Mouse (Mus musculus): ENCODE data around the gene Il17c. TPM values are rescaled to one million over a fixed set of nuclear protein-coding genes. Genes with fewer than 3 reads are reported as not detected.
A peak's percentile ranks its signal among the peaks of the same experiment; 100 is the strongest.

The Il17c gene
- polyA plus RNA-seq, 1 experiment = not detected

- WGBS = 3% methylated on average over 56 of the region's 56 CpGs
These were observed 39.0 kb downstream of the Il17c start, which contains the start of gene Snai3 for GRCm38 (mm10) chr8:122460524-122461472. Snai3 (minus strand) TSS chr8:122460733.

GRCm38 (mm10) chr8:122461473-122462148, 39.8 kb downstream of the Il17c start:
- no peak for TF ChIP-seq POLR2A (IDR thresholded peaks at IDR 0.05; ENCODE audit: insufficient read depth, low read depth, low read length)
- TF ChIP-seq CTCF (IDR thresholded peaks at IDR 0.05; ENCODE audit: insufficient read depth, low read depth, low read length) = no peak
- no peak overlapping the region for H3K4me3 ChIP-seq (ENCODE audit: insufficient read depth, low read depth, low read length)
- peaks cover 54% of the 10 kb centered on the region for H3K4me1 ChIP-seq (ENCODE audit: control insufficient read depth, insufficient read depth, low read length)
- WGBS = 38% methylated on average over 11 of the region's 11 CpGs
- H3K27ac ChIP-seq (ENCODE audit: insufficient read depth, low read depth, low read length) = peak overlapping the region; percentile 60

More at GRCm38 (mm10) chr8:122460524-122461472, 39.0 kb downstream of the Il17c start, which contains the start of gene Snai3:
- peak within 1 kb of the TSS; percentile 34 for H3K4me3 ChIP-seq (ENCODE audit: insufficient read depth, low read depth, low read length)
- H3K27ac ChIP-seq (ENCODE audit: insufficient read depth, low read depth, low read length) = peak within 1 kb of the TSS; percentile 60
- H3K4me1 ChIP-seq (ENCODE audit: control insufficient read depth, insufficient read depth, low read length) = peaks cover 54% of the 10 kb centered on the region
- TF ChIP-seq POLR2A (IDR thresholded peaks at IDR 0.05; ENCODE audit: insufficient read depth, low read depth, low read length) (no peak), CTCF (IDR thresholded peaks at IDR 0.05; ENCODE audit: insufficient read depth, low read depth, low read length) (no peak)

- Histone ChIP-seq H3K4me3 (ENCODE audit: insufficient read depth, low read depth, low read length) (no peak overlapping the region), H3K27ac (ENCODE audit: insufficient read depth, low read depth, low read length) (peak overlapping the region; percentile 27), H3K4me1 (ENCODE audit: control insufficient read depth, insufficient read depth, low read length) (peaks cover 49% of the 10 kb centered on the region)
- TF ChIP-seq POLR2A (IDR thresholded peaks at IDR 0.05; ENCODE audit: insufficient read depth, low read depth, low read length) (no peak), CTCF (IDR thresholded peaks at IDR 0.05; ENCODE audit: insufficient read depth, low read depth, low read length) (no peak)
- WGBS = 76% methylated on average over 8 of the region's 8 CpGs
These were observed 40.7 kb downstream of the Il17c start for GRCm38 (mm10) chr8:122462510-122462909.

DNA sequence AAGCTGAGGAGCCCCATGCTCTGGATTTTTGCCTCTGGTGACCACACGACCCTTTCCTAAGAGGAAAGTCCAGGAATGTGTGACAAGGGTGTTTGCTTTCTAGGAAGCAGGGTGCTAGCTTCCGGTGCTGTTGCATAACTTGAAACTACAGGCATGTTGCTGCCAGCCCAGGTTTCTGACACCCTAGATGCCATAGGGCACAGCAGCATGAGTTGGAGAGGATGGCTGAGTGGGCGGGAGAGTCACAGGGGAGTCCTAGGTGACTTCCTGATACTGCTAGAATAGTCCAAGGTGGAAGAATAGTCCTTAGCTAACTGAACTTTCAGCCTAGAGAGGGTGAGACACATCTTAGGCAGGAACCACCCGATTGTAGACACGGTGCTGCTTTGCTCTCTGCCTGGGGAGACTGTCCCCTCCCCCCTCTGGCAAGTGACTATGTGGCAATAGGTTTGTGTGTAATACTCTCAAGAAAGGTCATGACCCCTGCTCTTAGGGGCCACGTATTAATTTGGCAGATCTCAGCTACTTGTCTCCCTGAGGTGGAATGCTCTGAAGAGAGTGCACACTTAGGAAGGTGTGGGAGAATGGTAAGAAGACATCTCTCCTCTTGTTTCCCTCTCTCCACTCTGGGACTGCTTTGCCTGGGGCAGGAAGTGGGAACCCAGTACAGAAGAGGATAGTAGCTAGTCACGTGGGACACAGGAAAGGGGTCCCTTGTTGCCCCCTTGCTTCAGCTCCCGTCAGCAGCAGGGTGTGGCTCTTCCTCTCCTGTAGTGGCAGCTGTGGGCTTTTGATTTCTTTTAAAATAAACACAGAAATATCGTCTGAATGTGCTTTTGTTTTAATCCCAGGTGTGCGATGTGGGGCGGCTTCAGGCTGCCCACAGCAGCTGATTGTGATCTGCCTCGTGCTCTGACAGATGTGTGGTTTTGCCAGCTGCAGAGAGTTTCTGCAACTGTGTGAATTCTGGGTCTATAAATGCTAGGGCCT, 42.1 kb downstream of the Il17c start:
- Histone ChIP-seq H3K4me1 (ENCODE audit: control insufficient read depth, insufficient read depth, low read length) (peaks cover 41% of the 10 kb centered on the region), H3K4me3 (ENCODE audit: insufficient read depth, low read depth, low read length) (no peak overlapping the region), H3K27ac (ENCODE audit: insufficient read depth, low read depth, low read length) (no peak overlapping the region)
- WGBS = 63% methylated on average over 12 of the region's 12 CpGs
- TF ChIP-seq POLR2A (IDR thresholded peaks at IDR 0.05; ENCODE audit: insufficient read depth, low read depth, low read length) = no peak
- no peak for TF ChIP-seq CTCF (IDR thresholded peaks at IDR 0.05; ENCODE audit: insufficient read depth, low read depth, low read length)

GRCm38 (mm10) chr8:122464985-122465384, 43.2 kb downstream of the Il17c start:
- no peak overlapping the region for H3K4me3 ChIP-seq (ENCODE audit: insufficient read depth, low read depth, low read length)
- WGBS = 74% methylated on average over 7 of the region's 7 CpGs
- TF ChIP-seq POLR2A (IDR thresholded peaks at IDR 0.05; ENCODE audit: insufficient read depth, low read depth, low read length) (no peak), CTCF (IDR thresholded peaks at IDR 0.05; ENCODE audit: insufficient read depth, low read depth, low read length) (no peak)
- peaks cover 35% of the 10 kb centered on the region for H3K4me1 ChIP-seq (ENCODE audit: control insufficient read depth, insufficient read depth, low read length)
- no peak overlapping the region for H3K27ac ChIP-seq (ENCODE audit: insufficient read depth, low read depth, low read length)

DNA sequence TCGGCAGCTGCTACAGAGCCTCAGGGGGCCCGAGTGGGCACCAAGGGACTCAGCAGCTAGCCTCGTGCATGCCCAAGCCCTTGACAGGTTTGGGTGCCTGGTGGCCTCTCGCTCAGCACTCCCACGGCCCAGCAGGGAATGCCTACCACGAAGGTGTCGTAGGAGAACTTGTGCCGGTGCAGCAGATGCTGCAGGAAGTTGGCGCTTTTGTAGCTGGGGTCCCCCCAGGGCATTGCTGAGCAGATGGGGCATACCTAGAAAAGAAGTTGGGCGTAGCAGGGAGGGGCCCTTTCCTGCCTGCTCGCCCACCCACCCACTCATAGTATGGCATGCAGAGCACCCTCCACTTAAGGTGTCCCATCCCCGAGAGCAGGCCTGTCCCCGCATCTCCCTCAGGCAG, 46.0 kb downstream of the Il17c start:
- Histone ChIP-seq H3K4me1 (ENCODE audit: control insufficient read depth, insufficient read depth, low read length) (peaks cover 9% of the 10 kb centered on the region), H3K4me3 (ENCODE audit: insufficient read depth, low read depth, low read length) (no peak overlapping the region), H3K27ac (ENCODE audit: insufficient read depth, low read depth, low read length) (no peak overlapping the region)
- TF ChIP-seq CTCF (IDR thresholded peaks at IDR 0.05; ENCODE audit: insufficient read depth, low read depth, low read length) = no peak
- TF ChIP-seq POLR2A (IDR thresholded peaks at IDR 0.05; ENCODE audit: insufficient read depth, low read depth, low read length) = no peak
- 86% methylated on average over 13 of the region's 13 CpGs for WGBS

DNA sequence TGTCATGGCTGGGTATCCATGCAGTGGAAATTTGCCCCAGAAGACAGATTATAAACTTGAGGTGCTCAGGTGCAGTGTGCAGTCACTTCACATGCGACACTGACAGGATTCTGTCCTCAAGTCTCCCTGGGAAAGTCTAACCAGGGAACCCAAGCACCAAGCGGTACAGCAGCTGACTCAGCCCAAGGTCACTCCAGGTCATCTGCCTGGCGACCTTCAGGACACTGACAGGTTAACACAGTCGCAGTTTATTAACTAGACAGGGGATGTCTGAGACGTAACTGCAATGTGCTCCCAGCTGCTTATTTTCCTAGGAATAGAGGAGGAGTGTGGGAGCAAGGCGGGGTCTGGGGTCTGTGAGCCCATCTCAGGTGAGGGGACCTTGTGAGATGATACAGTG, 47.6 kb downstream of the Il17c start:
- 87% methylated on average over 6 of the region's 6 CpGs for WGBS
- H3K4me1 ChIP-seq (ENCODE audit: control insufficient read depth, insufficient read depth, low read length) = peaks cover 12% of the 10 kb centered on the region
- no peak overlapping the region for H3K27ac ChIP-seq (ENCODE audit: insufficient read depth, low read depth, low read length)
- no peak overlapping the region for H3K4me3 ChIP-seq (ENCODE audit: insufficient read depth, low read depth, low read length)
- TF ChIP-seq CTCF (IDR thresholded peaks at IDR 0.05; ENCODE audit: insufficient read depth, low read depth, low read length) = no peak
- TF ChIP-seq POLR2A (IDR thresholded peaks at IDR 0.05; ENCODE audit: insufficient read depth, low read depth, low read length) = no peak

DNA sequence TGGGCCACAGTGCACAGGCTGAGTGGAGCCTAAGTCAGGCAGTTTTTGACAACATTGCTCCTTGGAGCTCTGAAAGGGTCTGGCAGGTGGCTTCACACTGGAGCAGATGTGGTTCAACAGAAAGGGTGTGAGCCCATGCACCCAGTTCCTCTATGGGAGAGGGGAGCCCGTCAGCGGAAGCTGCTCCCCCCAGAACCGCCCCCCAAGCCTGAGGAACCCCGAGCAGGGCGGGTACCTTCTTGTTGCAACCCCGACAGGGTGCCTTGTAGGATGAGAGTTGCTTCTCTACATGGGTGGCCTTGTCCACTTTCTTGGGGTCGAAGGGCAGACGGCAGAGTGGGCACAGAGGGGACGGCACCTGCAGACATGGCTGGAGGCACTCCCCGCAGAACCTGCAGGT, 48.1 kb downstream of the Il17c start:
- no peak overlapping the region; the same call in 1 of the 2 replicates for H3K4me3 ChIP-seq (ENCODE audit: insufficient read depth, low read depth, low read length)
- WGBS = 90% methylated on average over 10 of the region's 10 CpGs
- no peak overlapping the region for H3K27ac ChIP-seq (ENCODE audit: insufficient read depth, low read depth, low read length)
- TF ChIP-seq CTCF (IDR thresholded peaks at IDR 0.05; ENCODE audit: insufficient read depth, low read depth, low read length) (no peak), POLR2A (IDR thresholded peaks at IDR 0.05; ENCODE audit: insufficient read depth, low read depth, low read length) (no peak)
- H3K4me1 ChIP-seq (ENCODE audit: control insufficient read depth, insufficient read depth, low read length) = peaks cover 16% of the 10 kb centered on the region
